In the genomic region with DNA sequence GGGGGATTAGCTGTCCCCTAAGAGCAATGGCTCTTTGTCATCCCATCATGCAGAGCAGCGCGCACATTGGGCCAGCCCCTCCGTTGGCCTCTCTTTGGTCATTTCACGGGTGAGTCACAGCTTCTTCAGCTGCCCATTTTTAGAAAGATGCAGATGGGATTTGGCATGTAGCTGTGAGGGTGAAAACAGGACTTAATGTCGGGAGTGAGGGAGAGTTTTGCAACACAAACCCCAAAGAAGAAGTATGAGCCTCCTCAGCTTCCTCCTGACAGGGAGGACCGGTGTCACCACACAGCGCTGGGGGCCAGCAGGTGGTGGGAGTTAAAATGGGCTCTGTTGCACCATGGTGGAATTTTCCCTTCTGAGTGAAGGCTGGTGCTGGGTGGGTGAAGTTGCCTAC, we compare ENCODE assay signal across 23 mouse cellular contexts. TPM values are rescaled to one million over a fixed set of nuclear protein-coding genes. Genes with fewer than 3 reads are reported as not detected.
DNase-seq lines count a peak whose midpoint lies in the region; ATAC-seq and TF ChIP-seq lines count a peak whose summit lies in the region.
"Had no signal": no experiment of that assay in that cellular context is flagged by ENCODE, and none has a peak within 500 bp of the region (broad histone marks: within the 10 kb centered on the region; RNA-seq: fewer than 3 reads in every experiment).

No protein-coding gene starts in this region.

- H3K4me1 ChIP-seq in liver, embryonic 16.5 days (ENCODE audit: control insufficient read depth, low read depth, low read length) = peaks cover under 1% of the 10 kb centered on the region; the same call in 1 of the 2 replicates
- no peaks in the 10 kb centered on the region for H3K4me1 ChIP-seq in liver, embryonic 11.5 days (replicated peaks; ENCODE audit: control insufficient read depth, insufficient read depth, low read length)
- peaks cover 2% of the 10 kb centered on the region; the same call in 1 of the 2 replicates for H3K4me1 ChIP-seq in cortical plate, adult 2 months (ENCODE audit: control insufficient read depth, insufficient read depth, low read length)
- H3K4me1 ChIP-seq: stomach, embryonic 15.5 days had no signal

- no peak overlapping the region for H3K4me2 ChIP-seq in liver, embryonic 16.5 days (ENCODE audit: low read depth, low read length)
- H3K4me2 ChIP-seq in liver, embryonic 11.5 days = no peak overlapping the region
- H3K4me2 ChIP-seq: heart, embryonic 11.5 days; stomach, embryonic 15.5 days had no signal

- no peaks in the 10 kb centered on the region for H3K9me3 ChIP-seq in liver, embryonic 16.5 days (replicated peaks; ENCODE audit: control insufficient read depth, low read length)
- no peaks in the 10 kb centered on the region for H3K9me3 ChIP-seq in liver, embryonic 11.5 days (ENCODE audit: control insufficient read depth, low read length)
- H3K9me3 ChIP-seq: stomach, embryonic 15.5 days had no signal

- no peaks in the 10 kb centered on the region for H3K36me3 ChIP-seq in liver, embryonic 16.5 days (ENCODE audit: control insufficient read depth, insufficient read depth)
- no peaks in the 10 kb centered on the region for H3K36me3 ChIP-seq in liver, embryonic 11.5 days (ENCODE audit: control insufficient read depth, insufficient read depth, low read length)
- H3K36me3 ChIP-seq: stomach, embryonic 15.5 days had no signal

- no peaks in the 10 kb centered on the region for H3K27me3 ChIP-seq in liver, embryonic 16.5 days (ENCODE audit: control insufficient read depth, insufficient read depth, low read depth, low read length)
- no peaks in the 10 kb centered on the region for H3K27me3 ChIP-seq in liver, embryonic 11.5 days (replicated peaks; ENCODE audit: control insufficient read depth, insufficient read depth, low read length)
- H3K27me3 ChIP-seq: Patski; stomach, embryonic 15.5 days had no signal

- TF ChIP-seq POLR2A in cortical plate, adult 2 months (IDR thresholded peaks at IDR 0.05; ENCODE audit: extremely low read depth, insufficient read depth, low read length) = no peak

- no peak overlapping the region for H3K4me3 ChIP-seq in liver, embryonic 16.5 days (ENCODE audit: low read depth, low read length)
- no peak overlapping the region for H3K4me3 ChIP-seq in liver, embryonic 11.5 days (ENCODE audit: low read depth, low read length)
- H3K4me3 ChIP-seq in cortical plate, adult 2 months (ENCODE audit: insufficient read depth, low read length) = no peak overlapping the region
- H3K4me3 ChIP-seq: erythroblast, embryonic 14.5 days; stomach, embryonic 15.5 days had no signal

- H3K9ac ChIP-seq in liver, embryonic 16.5 days (ENCODE audit: low read depth, low read length) = no peak overlapping the region
- H3K9ac ChIP-seq in liver, embryonic 11.5 days (ENCODE audit: low read depth, low read length) = no peak overlapping the region
- H3K9ac ChIP-seq: stomach, embryonic 15.5 days had no signal

- peak; percentile 34 for DNase-seq in adrenal gland, adult 2 months
- no peak for DNase-seq in adrenal gland, adult 18-20 months (ENCODE audit: low spot score in 2 of 2)
- no peak for DNase-seq in liver, embryonic 11.5 days (ENCODE audit: low spot score)
- no peak for DNase-seq in kidney, postnatal 10 days
- no peak for DNase-seq in thymus, postnatal 14 days
- DNase-seq: cerebellum, adult 11-12 months; gastrocnemius, postnatal 10 days; heart, postnatal 36 days; kidney, adult 8-10 months; right cerebral cortex, adult 18-20 months; spleen, adult 18-20 months had no signal

- peak; percentile 16; the same call in 1 of the 2 replicates for ATAC-seq in liver, embryonic 16.5 days (ENCODE audit: low read depth)
- no peak for ATAC-seq in liver, embryonic 11.5 days (replicated peaks; ENCODE audit: low FRiP score)
- peak; percentile 73 for ATAC-seq in monocyte, adult 5-6 weeks (replicated peaks; ENCODE audit: insufficient number of reproducible peaks, low FRiP score, low TSS enrichment, poor library complexity, severe bottlenecking)
- ATAC-seq: hindbrain, postnatal 0 days; Patski had no signal

- WGBS in liver, embryonic 16.5 days (ENCODE audit: insufficient replicate concordance) = 38% methylated on average over 7 of the region's 7 CpGs
- WGBS in liver, embryonic 11.5 days = 65% methylated on average over 7 of the region's 7 CpGs

- no peak for TF ChIP-seq CTCF in cortical plate, adult 2 months (IDR thresholded peaks at IDR 0.05; ENCODE audit: extremely low read depth, insufficient read depth, low read length)

- H3K27ac ChIP-seq in liver, embryonic 16.5 days (ENCODE audit: low read length) = no peak overlapping the region
- H3K27ac ChIP-seq in liver, embryonic 11.5 days (ENCODE audit: low read depth, low read length) = no peak overlapping the region
- H3K27ac ChIP-seq in cortical plate, adult 2 months (ENCODE audit: insufficient read depth, low read length) = peak overlapping the region; percentile 39; the same call in 1 of the 2 replicates
- H3K27ac ChIP-seq: hindbrain, postnatal 0 days; stomach, embryonic 15.5 days had no signal

RNA-seq across cellular contexts. Expression of a gene that starts 19.7 kb away (rescaled TPM):
- total RNA-seq in adrenal gland, adult 2 months (2021) = under 1 TPM; 0.37 to 0.48 TPM
- 0.03 and 0.04 TPM in 2 replicates for polyA plus RNA-seq in adrenal gland, adult 2 months (2012; rRNA removed)
- under 1 TPM in 1 of 2 experiments, not detected in 1; 0.80 TPM for total RNA-seq in adrenal gland, adult 18-20 months (2021)
- 0.15 and 0.26 TPM in 2 replicates for polyA plus RNA-seq in liver, embryonic 16.5 days (2015; fragmentation: Nextera tagmentation; extraction: Ambion mirVana)
- polyA plus RNA-seq in liver, embryonic 11.5 days (2014; fragmentation: Nextera tagmentation; extraction: Ambion mirVana) = 0.25 and 1.1 TPM in 2 replicates
- polyA plus RNA-seq in cortical plate, adult 2 months (2012; rRNA removed) = 0.04 TPM in 2 replicates
- 0.76 to 2.0 TPM (median 1.7 TPM) in 3 replicates for total RNA-seq in monocyte, adult 5-6 weeks (2017)
- total RNA-seq: megakaryocyte-erythroid progenitor cell, adult 5-6 weeks had no signal
- polyA plus RNA-seq: brain, embryonic 14.5 days; erythroblast, embryonic 14.5 days had no signal

RNA-seq across cellular contexts. Expression of a gene that starts 26.6 kb away (rescaled TPM):
- total RNA-seq in adrenal gland, adult 2 months (2021) = 10 to 100 TPM in 1 of 2 experiments, 1 to 10 TPM in 1; 3.5 to 10.8 TPM
- 11.8 and 12.5 TPM in 2 replicates for polyA plus RNA-seq in adrenal gland, adult 2 months (2012; rRNA removed)
- total RNA-seq in adrenal gland, adult 18-20 months (2021) = 1 to 10 TPM; 2.8 to 3.4 TPM
- 3.1 and 3.2 TPM in 2 replicates for polyA plus RNA-seq in liver, embryonic 16.5 days (2015; fragmentation: Nextera tagmentation; extraction: Ambion mirVana)
- 5.7 and 7.0 TPM in 2 replicates for polyA plus RNA-seq in liver, embryonic 11.5 days (2014; fragmentation: Nextera tagmentation; extraction: Ambion mirVana)
- 38.2 and 40.9 TPM in 2 replicates for polyA plus RNA-seq in cortical plate, adult 2 months (2012; rRNA removed)
- 220 to 263 TPM (median 252 TPM) in 3 replicates for total RNA-seq in monocyte, adult 5-6 weeks (2017)
- polyA plus RNA-seq: Patski had no signal

RNA-seq across cellular contexts. Expression of a gene that starts 48.8 kb away (rescaled TPM):
- not detected for total RNA-seq in adrenal gland, adult 2 months (2021)
- polyA plus RNA-seq in adrenal gland, adult 2 months (2012; rRNA removed) = not detected in 2 replicates
- total RNA-seq in adrenal gland, adult 18-20 months (2021) = not detected
- 0.07 TPM in 1 of 2 replicates, not detected in the other for polyA plus RNA-seq in liver, embryonic 16.5 days (2015; fragmentation: Nextera tagmentation; extraction: Ambion mirVana)
- polyA plus RNA-seq in liver, embryonic 11.5 days (2014; fragmentation: Nextera tagmentation; extraction: Ambion mirVana) = not detected in 2 replicates
- polyA plus RNA-seq in cortical plate, adult 2 months (2012; rRNA removed) = 0.08 TPM in 1 of 2 replicates, not detected in the other
- 0.39 TPM in 1 of 3 replicates, not detected in the others for total RNA-seq in monocyte, adult 5-6 weeks (2017)
- total RNA-seq: heart, postnatal 36 days; hindbrain, postnatal 0 days; left cerebral cortex, postnatal 14 days; liver, adult 2 months; megakaryocyte-erythroid progenitor cell, adult 5-6 weeks had no signal
- polyA plus RNA-seq: erythroblast, embryonic 14.5 days; heart, embryonic 11.5 days; hindbrain, postnatal 0 days; Patski had no signal

RNA-seq across cellular contexts. Expression of a gene that starts 58.7 kb away (rescaled TPM):
- total RNA-seq in adrenal gland, adult 2 months (2021) = 10 to 100 TPM; 18.7 to 26.5 TPM
- polyA plus RNA-seq in adrenal gland, adult 2 months (2012; rRNA removed) = 45.6 and 51.3 TPM in 2 replicates
- 10 to 100 TPM; 13.8 to 19.3 TPM for total RNA-seq in adrenal gland, adult 18-20 months (2021)
- 2.5 and 3.3 TPM in 2 replicates for polyA plus RNA-seq in liver, embryonic 16.5 days (2015; fragmentation: Nextera tagmentation; extraction: Ambion mirVana)
- polyA plus RNA-seq in liver, embryonic 11.5 days (2014; fragmentation: Nextera tagmentation; extraction: Ambion mirVana) = 1.1 and 2.2 TPM in 2 replicates
- polyA plus RNA-seq in cortical plate, adult 2 months (2012; rRNA removed) = 14.8 and 21.3 TPM in 2 replicates
- 46.8 to 67.3 TPM (median 52.6 TPM) in 3 replicates for total RNA-seq in monocyte, adult 5-6 weeks (2017)
